Mouse (Mus musculus) left cerebral cortex, adult 2 months (tissue): ENCODE measurements around the gene Mcf2. TPM values are rescaled to one million over a fixed set of nuclear protein-coding genes. Genes with fewer than 3 reads are reported as not detected.
A peak's percentile ranks its signal among the peaks of the same experiment; 100 is the strongest.

Experiments
- DNase-seq, 2 experiments: peaks; one replicate each; pipeline ENCODE4 v3.0.0; 2021 to 2022; ENCODE audit warnings: low spot score in 2 of 2, mixed read lengths in 1 of 2; ENCODE audit errors: extremely low spot score in 1 of 2
- H3K27ac ChIP-seq: fragments of 200-600 bp; 2 replicates; pipeline ENCODE4 v1.8.1; 2022
- H3K4me3 ChIP-seq: fragments of 200-600 bp; 2 replicates; pipeline ENCODE4 v1.8.1; 2022
- CTCF ChIP-seq: fragments of 200-600 bp; IDR thresholded peaks from 2 replicates; pipeline ENCODE4 v1.8.1; 2022; ENCODE audit warnings: antibody characterized with exemption, mild to moderate bottlenecking, moderate library complexity
- intact Hi-C: fragments of 180-260 bp; cut with DNase I; formaldehyde crosslinking; loops from one replicate; pipeline ENCODE4 v1.15.1; 2025
- total RNA-seq, 2 experiments: library from RNA; stranded (reverse); gene quantifications; 2 replicates each; pipeline ENCODE4 v1.2.3; 2021

Gene Mcf2
- total RNA-seq, 2 experiments from 2014 or later: 4.8 TPM

GRCm38 (mm10) chrX:60021595-60021994 lies 157.3 kb downstream of the Mcf2 start:
- DNase-seq: no peak
- TF ChIP-seq CTCF: no peak
- no peak overlapping the region for H3K4me3 ChIP-seq
- H3K27ac ChIP-seq: no peak overlapping the region
- intact Hi-C loops: loop anchor here (5.0 to 10.0 kb wide), 4 partner anchors 381 to 1397 kb away; no protein-coding TSS in a partner anchor

- H3K27ac ChIP-seq: no peak overlapping the region
- intact Hi-C loops: loop anchor here (5.0 to 10.0 kb wide), 4 partner anchors 381 to 1396 kb away; no protein-coding TSS in a partner anchor
- no peak for TF ChIP-seq CTCF
- no peak for DNase-seq
- no peak overlapping the region for H3K4me3 ChIP-seq
Observed at GRCm38 (mm10) chrX:60021007-60021406, 157.9 kb downstream of the Mcf2 start.

- no peak overlapping the region for H3K4me3 ChIP-seq
- H3K27ac ChIP-seq: no peak overlapping the region
- no peak for TF ChIP-seq CTCF
- intact Hi-C loops: no loop called here
- no peak for DNase-seq
Observed at GRCm38 (mm10) chrX:60014588-60014987, 164.3 kb downstream of the Mcf2 start.

- no peak overlapping the region for H3K27ac ChIP-seq
- intact Hi-C loops: no loop called here
- TF ChIP-seq CTCF: peak; percentile 65
- H3K4me3 ChIP-seq: no peak overlapping the region
- peak in 1 of 2 experiments; percentile 8 for DNase-seq
Observed at GRCm38 (mm10) chrX:60013084-60013676, 165.7 kb downstream of the Mcf2 start.

Other genes starting within 250 kb of the Mcf2 start
- gene F9, start 179.6 kb downstream of the Mcf2 start, total RNA-seq: under 1 TPM; 0.12 to 0.25 TPM